Mouse (Mus musculus) ES-CJ7 (cell line): ENCODE data around the gene Zfp64.
"Not testable (repeated sequence)": the region's sequence is repeated elsewhere in the genome, so short reads cannot be mapped to it uniquely, and the experiment has no call there.

ENCODE experiments used
- DNase-seq: peaks from one replicate; pipeline ENCODE4 v3.0.0; 2011; ENCODE audit warnings: low read depth, low spot score

Gene Zfp64

GRCm38 (mm10) chr2:168895531-168895930 lies 59.9 kb downstream of the Zfp64 start:
- DNase-seq, result no peak

GRCm38 (mm10) chr2:168894738-168895137 lies 60.6 kb downstream of the Zfp64 start:
- DNase-seq, result peak; percentile 84

GRCm38 (mm10) chr2:168892057-168892456 lies 63.3 kb downstream of the Zfp64 start:
- DNase-seq, result no peak

- DNase-seq, result peak; percentile 58
These were observed 70.7 kb downstream of the Zfp64 start for GRCm38 (mm10) chr2:168884641-168885040.

GRCm38 (mm10) chr2:168882997-168883396 lies 72.4 kb downstream of the Zfp64 start:
- no peak for DNase-seq

- peak; percentile 54 for DNase-seq
These were observed 73.5 kb downstream of the Zfp64 start for GRCm38 (mm10) chr2:168881927-168882326.

- DNase-seq, result peak; percentile 79
These were observed 75.8 kb downstream of the Zfp64 start for GRCm38 (mm10) chr2:168879573-168879972.

GRCm38 (mm10) chr2:168878708-168879107 lies 76.7 kb downstream of the Zfp64 start:
- no peak for DNase-seq

- peak; percentile 87 for DNase-seq
These were observed 77.2 kb downstream of the Zfp64 start for GRCm38 (mm10) chr2:168878158-168878557.

- no peak for DNase-seq
These were observed 78.8 kb downstream of the Zfp64 start for GRCm38 (mm10) chr2:168876631-168877030.

GRCm38 (mm10) chr2:168874498-168874897 lies 80.9 kb downstream of the Zfp64 start:
- no peak for DNase-seq

GRCm38 (mm10) chr2:168871767-168872511 lies 83.4 kb downstream of the Zfp64 start:
- DNase-seq, result no peak

- peak; percentile 69 for DNase-seq
These were observed 84.9 kb downstream of the Zfp64 start for GRCm38 (mm10) chr2:168870480-168870879.

- DNase-seq, result no peak
These were observed 88.4 kb downstream of the Zfp64 start for GRCm38 (mm10) chr2:168866942-168867341.

GRCm38 (mm10) chr2:168866436-168866835 lies 89.0 kb downstream of the Zfp64 start:
- peak; percentile 83 for DNase-seq

GRCm38 (mm10) chr2:168864905-168865304 lies 90.5 kb downstream of the Zfp64 start:
- peak; percentile 56 for DNase-seq

- no peak for DNase-seq
These were observed 92.7 kb downstream of the Zfp64 start for GRCm38 (mm10) chr2:168862694-168863093.

- DNase-seq, result no peak
These were observed 94.3 kb downstream of the Zfp64 start for GRCm38 (mm10) chr2:168860922-168861740.

- DNase-seq, result no peak
These were observed 95.2 kb downstream of the Zfp64 start for GRCm38 (mm10) chr2:168860032-168860691.

GRCm38 (mm10) chr2:168856638-168857037 lies 98.7 kb downstream of the Zfp64 start:
- no peak for DNase-seq

- DNase-seq, result no peak
These were observed 100.6 kb downstream of the Zfp64 start for GRCm38 (mm10) chr2:168854777-168855176.

GRCm38 (mm10) chr2:168853869-168854268 lies 101.5 kb downstream of the Zfp64 start:
- not testable (repeated sequence) for DNase-seq
